Mouse (Mus musculus): ENCODE measurements around the gene Hoxb9. TPM values are rescaled to one million over a fixed set of nuclear protein-coding genes. Genes with fewer than 3 reads are reported as not detected.

Gene Hoxb9
- polyA plus RNA-seq, 1 experiment from 2014 or later, result 22.4 TPM

DNA sequence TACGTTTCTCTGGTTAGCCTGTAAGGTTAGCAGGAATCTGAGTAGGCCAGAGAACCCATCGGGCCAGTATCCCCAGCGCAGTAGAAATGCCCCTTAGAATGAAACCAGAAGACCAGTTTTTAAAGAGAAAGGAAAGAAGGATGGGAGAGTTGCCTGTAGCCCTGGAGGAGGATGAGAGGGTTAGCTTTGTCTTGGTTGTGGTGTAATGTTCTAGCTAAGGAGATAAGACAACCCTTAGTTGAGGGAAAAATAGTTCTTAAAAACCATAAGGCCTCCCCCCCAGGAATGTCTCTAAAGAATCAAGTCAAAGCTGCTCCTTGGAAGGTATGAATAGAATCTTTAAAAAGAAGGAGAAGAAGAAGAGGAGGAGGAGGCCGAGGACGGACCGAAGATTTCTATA, 51.5 kb downstream of the Hoxb9 start:
- H3K4me3 ChIP-seq (replicated peaks; ENCODE audit: low read length), result peak overlapping the region; percentile 48

DNA sequence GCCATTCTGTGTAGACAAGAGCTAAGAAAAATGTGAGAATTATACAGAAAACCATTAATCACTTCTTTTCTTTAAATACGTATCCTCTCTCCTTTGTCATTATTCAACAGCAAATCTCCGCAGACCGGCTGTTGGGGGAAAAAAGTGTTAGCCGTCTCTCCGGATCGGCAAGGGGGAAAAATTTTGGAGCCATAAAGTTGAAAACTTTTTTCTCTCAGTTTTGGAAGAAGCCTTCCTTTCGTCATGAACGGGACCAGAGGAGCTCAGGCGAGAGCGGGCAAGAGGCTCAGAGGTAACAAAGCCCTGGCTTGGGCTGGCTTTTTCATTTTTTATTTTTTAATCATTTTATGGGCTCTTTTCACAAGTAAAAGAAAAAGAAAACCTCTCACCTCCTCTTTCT, 51.9 kb downstream of the Hoxb9 start, which contains the start of gene Hoxb3:
Hoxb3 (plus strand) TSS at position 173 of the 400 bp plus-strand sequence.
- H3K27ac ChIP-seq, result peak within 1 kb of the TSS; percentile 99
- peak within 1 kb of the TSS; percentile 48 for H3K4me3 ChIP-seq (replicated peaks; ENCODE audit: low read length)
- peak within 1 kb of the TSS; percentile 97 for H3K9ac ChIP-seq
- 3% methylated on average over 10 of the region's 10 CpGs for WGBS
- DNase-seq (ENCODE audit: low spot score), result no peak
- H3K9me3 ChIP-seq (ENCODE audit: control insufficient read depth, low read length), result no peaks in the 10 kb centered on the region
- H3K4me2 ChIP-seq (replicated peaks), result peak within 1 kb of the TSS; percentile 77
- ATAC-seq (ENCODE audit: low FRiP score), result no peak
- H3K4me1 ChIP-seq (replicated peaks; ENCODE audit: control insufficient read depth, insufficient read depth, low read length), result no peaks in the 10 kb centered on the region
- H3K36me3 ChIP-seq (replicated peaks; ENCODE audit: control insufficient read depth, insufficient read depth), result no peaks in the 10 kb centered on the region
- peaks cover 96% of the 10 kb centered on the region for H3K27me3 ChIP-seq (ENCODE audit: control insufficient read depth, insufficient read depth, low read length)

More for the DNA sequence above, 51.5 kb downstream of the Hoxb9 start:
- Histone ChIP-seq H3K27me3 (ENCODE audit: control insufficient read depth, insufficient read depth, low read length) (peaks cover 96% of the 10 kb centered on the region), H3K9me3 (ENCODE audit: control insufficient read depth, low read length) (no peaks in the 10 kb centered on the region), H3K4me2 (replicated peaks) (peak overlapping the region; percentile 77), H3K36me3 (replicated peaks; ENCODE audit: control insufficient read depth, insufficient read depth) (no peaks in the 10 kb centered on the region), H3K4me1 (replicated peaks; ENCODE audit: control insufficient read depth, insufficient read depth, low read length) (no peaks in the 10 kb centered on the region), H3K27ac (peak overlapping the region; percentile 99), H3K9ac (peak overlapping the region; percentile 97)
- 5% methylated on average over 6 of the region's 6 CpGs for WGBS
- ATAC-seq (ENCODE audit: low FRiP score) (no peak), DNase-seq (ENCODE audit: low spot score) (no peak)

DNA sequence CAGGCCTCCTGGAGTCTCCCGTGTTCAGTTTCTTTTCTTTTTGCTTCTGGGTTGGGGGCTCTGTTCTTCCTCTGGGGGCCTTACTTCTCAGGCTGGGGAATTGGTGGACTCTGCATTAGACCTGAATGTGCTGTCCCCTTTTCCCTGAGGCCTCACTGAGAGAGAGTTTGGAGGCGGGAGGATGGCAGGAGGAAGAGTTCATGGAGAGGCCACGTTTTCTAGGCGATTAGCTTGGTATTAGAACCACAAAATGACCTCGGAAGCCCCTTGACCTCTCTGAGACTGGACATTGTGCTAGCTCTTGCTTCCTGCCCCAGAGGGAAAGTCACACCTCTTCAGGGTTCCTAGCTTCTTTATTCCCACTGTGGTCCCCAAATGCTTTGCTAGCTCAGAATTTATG, 52.9 kb downstream of the Hoxb9 start:
- Histone ChIP-seq H3K27me3 (ENCODE audit: control insufficient read depth, insufficient read depth, low read length) (peaks cover 96% of the 10 kb centered on the region), H3K27ac (peak overlapping the region; percentile 99), H3K9ac (peak overlapping the region; percentile 97), H3K4me1 (replicated peaks; ENCODE audit: control insufficient read depth, insufficient read depth, low read length) (no peaks in the 10 kb centered on the region), H3K9me3 (ENCODE audit: control insufficient read depth, low read length) (no peaks in the 10 kb centered on the region), H3K36me3 (replicated peaks; ENCODE audit: control insufficient read depth, insufficient read depth) (no peaks in the 10 kb centered on the region), H3K4me2 (replicated peaks) (peak overlapping the region; percentile 77), H3K4me3 (replicated peaks; ENCODE audit: low read length) (peak overlapping the region; percentile 48)
- ATAC-seq (ENCODE audit: low FRiP score) (no peak), DNase-seq (ENCODE audit: low spot score) (no peak)
- WGBS, result 1% methylated on average over 5 of the region's 5 CpGs

DNA sequence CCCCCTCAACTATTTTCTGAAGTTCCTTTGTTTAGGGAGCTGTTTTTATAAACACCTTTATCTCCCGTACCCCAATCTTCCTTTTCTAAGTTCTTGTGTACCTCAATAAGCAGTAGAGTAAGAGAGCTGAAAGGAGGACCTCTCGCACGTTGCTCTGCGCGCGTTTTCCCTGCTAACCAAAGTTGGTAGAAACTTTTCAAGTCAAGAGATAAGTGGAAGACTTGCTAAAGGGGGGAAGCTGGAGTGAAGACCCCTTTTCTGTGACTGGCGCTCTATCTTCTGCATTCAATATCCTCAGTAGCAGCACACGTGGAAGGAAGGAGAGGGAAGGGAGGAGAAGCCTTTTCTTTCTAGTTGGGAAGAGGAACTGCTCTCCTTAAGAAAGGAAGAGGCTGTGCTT, 53.7 kb downstream of the Hoxb9 start:
- Histone ChIP-seq H3K36me3 (replicated peaks; ENCODE audit: control insufficient read depth, insufficient read depth) (no peaks in the 10 kb centered on the region), H3K4me1 (replicated peaks; ENCODE audit: control insufficient read depth, insufficient read depth, low read length) (no peaks in the 10 kb centered on the region), H3K9me3 (ENCODE audit: control insufficient read depth, low read length) (no peaks in the 10 kb centered on the region), H3K27ac (peak overlapping the region; percentile 99), H3K9ac (peak overlapping the region; percentile 97), H3K4me2 (replicated peaks) (peak overlapping the region; percentile 77), H3K4me3 (replicated peaks; ENCODE audit: low read length) (peak overlapping the region; percentile 48), H3K27me3 (ENCODE audit: control insufficient read depth, insufficient read depth, low read length) (peaks cover 96% of the 10 kb centered on the region)
- DNase-seq (ENCODE audit: low spot score), result no peak
- WGBS, result 2% methylated on average over 8 of the region's 8 CpGs
- ATAC-seq (ENCODE audit: low FRiP score), result no peak

DNA sequence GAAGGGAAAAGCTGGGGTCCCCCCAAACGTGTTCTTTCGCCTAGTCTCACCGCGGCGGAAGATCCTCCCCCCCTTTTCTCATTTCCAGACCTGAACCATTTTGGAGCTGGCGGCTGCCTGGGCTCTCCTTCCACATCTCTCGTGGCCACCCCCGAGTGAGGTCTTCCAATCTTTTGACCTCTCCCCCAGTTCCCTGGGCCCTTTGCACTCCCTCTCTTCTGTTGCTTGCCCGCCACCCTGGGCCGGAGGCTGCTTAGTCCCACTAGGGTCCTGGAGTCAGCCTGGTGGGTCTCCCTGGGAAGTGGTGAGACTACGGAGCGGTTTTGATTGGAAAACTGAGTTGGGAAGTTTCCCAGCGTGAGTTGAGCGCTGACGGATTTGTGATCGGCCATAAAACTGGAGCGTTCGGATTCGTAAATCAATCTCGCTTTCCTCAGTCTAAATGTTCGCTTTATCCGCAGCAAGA, 54.5 kb downstream of the Hoxb9 start:
- H3K27ac ChIP-seq, result peak overlapping the region; percentile 99
- H3K4me3 ChIP-seq (replicated peaks; ENCODE audit: low read length), result peak overlapping the region; percentile 48
- H3K9ac ChIP-seq, result peak overlapping the region; percentile 97
- no peaks in the 10 kb centered on the region for H3K4me1 ChIP-seq (replicated peaks; ENCODE audit: control insufficient read depth, insufficient read depth, low read length)
- peak overlapping the region; percentile 77 for H3K4me2 ChIP-seq (replicated peaks)
- H3K36me3 ChIP-seq (replicated peaks; ENCODE audit: control insufficient read depth, insufficient read depth), result no peaks in the 10 kb centered on the region
- no peak for ATAC-seq (ENCODE audit: low FRiP score)
- H3K9me3 ChIP-seq (ENCODE audit: control insufficient read depth, low read length), result no peaks in the 10 kb centered on the region
- DNase-seq (ENCODE audit: low spot score), result no peak
- under 1% methylated on average over 22 of the region's 22 CpGs for WGBS
- peaks cover 96% of the 10 kb centered on the region for H3K27me3 ChIP-seq (ENCODE audit: control insufficient read depth, insufficient read depth, low read length)

MicroRNAs within 50 kb of the gene (microRNA counts, 519-probe panel; counts per million panel counts)
- microRNA mmu-miR-10a (6,554 counts per million, percentile 87 among the panel's probes with 10 or more counts), microRNA mmu-miR-196a (not detected)

Small RNAs within 50 kb of the gene (microRNA-seq; reads per million reads assigned to microRNA genes)
- gene Mir10a (90,772 reads per million, percentile 100 among the genes with 10 or more reads in this experiment), gene Mir196a-1 (not detected)

Other genes starting within 250 kb of the Hoxb9 start
- gene Gip, start 246.9 kb upstream of the Hoxb9 start, polyA plus RNA-seq (2014; fragmentation: Nextera tagmentation; extraction: Ambion mirVana), result not detected in 2 replicates
- 46.3 and 57.3 TPM in 2 replicates for gene Snf8, start 236.6 kb upstream of the Hoxb9 start, polyA plus RNA-seq (2014; fragmentation: Nextera tagmentation; extraction: Ambion mirVana)
- 32.3 and 38.6 TPM in 2 replicates for gene Ube2z, start 206.1 kb upstream of the Hoxb9 start, polyA plus RNA-seq (2014; fragmentation: Nextera tagmentation; extraction: Ambion mirVana)
- 950 and 1,009 TPM in 2 replicates for gene Atp5g1, start 195.8 kb upstream of the Hoxb9 start, polyA plus RNA-seq (2014; fragmentation: Nextera tagmentation; extraction: Ambion mirVana)
- gene Calcoco2, start 159.5 kb upstream of the Hoxb9 start, polyA plus RNA-seq (2014; fragmentation: Nextera tagmentation; extraction: Ambion mirVana), result not detected in 2 replicates
- 0.33 and 0.37 TPM in 2 replicates for gene Ttll6, start 137.7 kb upstream of the Hoxb9 start, polyA plus RNA-seq (2014; fragmentation: Nextera tagmentation; extraction: Ambion mirVana)
- not detected in 2 replicates for gene Hoxb13, start 77.1 kb upstream of the Hoxb9 start, polyA plus RNA-seq (2014; fragmentation: Nextera tagmentation; extraction: Ambion mirVana)
- gene Hoxb8, start 10.4 kb downstream of the Hoxb9 start, polyA plus RNA-seq (2014; fragmentation: Nextera tagmentation; extraction: Ambion mirVana), result 41.2 and 50.6 TPM in 2 replicates
- gene Hoxb7, start 15.2 kb downstream of the Hoxb9 start, polyA plus RNA-seq (2014; fragmentation: Nextera tagmentation; extraction: Ambion mirVana), result 40.8 and 45.6 TPM in 2 replicates
- gene Hoxb6, start 21.0 kb downstream of the Hoxb9 start, polyA plus RNA-seq (2014; fragmentation: Nextera tagmentation; extraction: Ambion mirVana), result 71.4 and 90.1 TPM in 2 replicates
- gene Hoxb5, start 31.9 kb downstream of the Hoxb9 start, polyA plus RNA-seq (2014; fragmentation: Nextera tagmentation; extraction: Ambion mirVana), result 140 and 157 TPM in 2 replicates
- gene Hoxb4, start 46.8 kb downstream of the Hoxb9 start, polyA plus RNA-seq (2014; fragmentation: Nextera tagmentation; extraction: Ambion mirVana), result 4.0 and 5.4 TPM in 2 replicates
- 12.8 and 17.2 TPM in 2 replicates for gene Hoxb3, start 51.9 kb downstream of the Hoxb9 start, polyA plus RNA-seq (2014; fragmentation: Nextera tagmentation; extraction: Ambion mirVana)
- 39.5 and 42.9 TPM in 2 replicates for gene Hoxb2, start 79.1 kb downstream of the Hoxb9 start, polyA plus RNA-seq (2014; fragmentation: Nextera tagmentation; extraction: Ambion mirVana)
- 0.33 and 0.56 TPM in 2 replicates for gene Hoxb1, start 94.3 kb downstream of the Hoxb9 start, polyA plus RNA-seq (2014; fragmentation: Nextera tagmentation; extraction: Ambion mirVana)
- gene Skap1, start 193.1 kb downstream of the Hoxb9 start, polyA plus RNA-seq (2014; fragmentation: Nextera tagmentation; extraction: Ambion mirVana), result 7.3 and 10.3 TPM in 2 replicates